Mouse (Mus musculus) thymus, postnatal 4 days (tissue): ENCODE data around the gene Fbln1.
"Not testable (repeated sequence)": the region's sequence is repeated elsewhere in the genome, so short reads cannot be mapped to it uniquely, and the experiment has no call there.

Experiments
- DNase-seq: peaks from one replicate; pipeline ENCODE4 v3.0.0; 2021

Fbln1 gene

GRCm38 (mm10) chr15:85298167-85298781 is 92.5 kb downstream of the Fbln1 start:
- no peak for DNase-seq

GRCm38 (mm10) chr15:85298946-85299345 is 93.2 kb downstream of the Fbln1 start:
- DNase-seq, result no peak

DNA sequence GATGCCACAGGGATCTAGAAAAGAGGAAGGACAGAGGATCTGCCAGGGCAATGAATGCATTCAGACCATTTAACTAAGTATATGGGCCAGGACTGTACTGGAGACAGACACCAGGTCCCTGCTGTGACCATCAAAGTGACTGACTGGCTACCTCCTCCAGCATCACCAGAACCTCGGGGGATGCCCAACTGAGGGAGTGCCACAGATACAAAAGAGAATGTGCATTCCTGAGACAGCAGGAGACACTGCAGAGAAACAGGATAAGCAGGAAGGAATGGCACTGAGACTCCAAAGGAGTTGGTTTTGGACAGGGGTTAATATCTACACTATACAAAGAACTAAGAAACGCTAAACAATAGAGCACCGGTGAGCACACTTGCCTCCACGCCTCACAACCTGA is 97.5 kb downstream of the Fbln1 start:
- DNase-seq, result no peak

GRCm38 (mm10) chr15:85303976-85304375 is 98.2 kb downstream of the Fbln1 start:
- no peak for DNase-seq

DNA sequence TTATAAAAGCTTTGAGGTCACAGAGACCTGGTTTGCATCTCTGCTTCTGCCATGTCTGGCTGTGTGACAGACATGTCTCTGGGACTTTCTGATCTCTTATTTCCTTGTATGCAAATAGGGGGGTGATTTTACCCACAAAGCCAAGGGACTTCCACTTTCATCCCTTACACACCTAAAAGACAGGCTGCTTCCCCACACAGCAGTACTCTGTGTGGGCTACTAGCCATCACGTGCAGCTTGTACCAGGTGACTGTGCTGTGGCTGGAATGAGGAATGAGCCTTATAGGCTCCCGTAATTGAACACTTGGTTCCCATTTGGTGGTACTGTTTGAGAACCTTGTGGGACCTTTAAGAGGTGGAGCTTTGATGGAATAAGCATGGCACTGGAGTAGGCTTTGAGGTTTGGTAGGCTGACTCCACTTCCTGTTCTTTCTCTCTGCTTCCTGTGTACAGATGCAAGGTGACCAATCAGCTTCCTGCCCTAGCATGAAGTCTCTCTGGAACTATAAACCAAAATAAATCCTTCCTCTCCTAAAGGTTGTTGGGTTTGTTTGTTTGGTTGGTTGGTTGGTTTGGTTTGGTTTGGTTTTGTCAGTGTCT is 101.4 kb downstream of the Fbln1 start:
- no peak for DNase-seq

- no peak for DNase-seq
These were observed 105.4 kb downstream of the Fbln1 start for GRCm38 (mm10) chr15:85311058-85311657.

DNA sequence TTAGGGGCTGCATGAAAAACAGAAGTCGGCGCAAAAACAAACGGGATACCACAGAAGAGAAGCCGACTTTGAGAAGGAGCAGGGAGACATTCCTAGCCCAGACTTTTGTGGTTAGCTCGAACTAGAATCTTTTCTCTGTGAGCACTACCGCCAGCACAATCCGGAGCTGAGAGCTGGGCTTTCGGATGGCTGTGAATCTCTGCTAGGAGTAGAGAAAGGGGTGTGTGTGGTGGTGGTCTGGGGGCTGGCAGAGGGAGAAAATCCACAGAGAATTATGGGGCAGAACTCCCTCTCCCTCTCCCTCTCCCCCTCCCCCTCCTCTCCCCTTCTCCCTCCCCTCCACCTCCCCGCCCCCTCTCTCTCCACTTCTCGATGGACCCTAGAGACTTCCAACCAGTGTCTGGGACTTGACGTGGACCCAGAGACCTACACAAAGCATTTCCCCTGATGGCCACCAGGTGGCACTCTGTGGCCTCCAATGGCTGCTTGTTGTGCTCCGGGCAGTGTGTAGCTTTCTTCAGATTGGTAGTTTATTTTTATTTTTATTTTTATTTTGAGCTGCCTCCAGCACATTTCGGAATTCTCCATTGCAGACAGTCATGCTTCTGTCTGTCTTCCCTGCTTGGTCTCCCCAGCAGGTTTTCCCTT is 109.8 kb downstream of the Fbln1 start:
- DNase-seq, result peak; percentile 81

DNA sequence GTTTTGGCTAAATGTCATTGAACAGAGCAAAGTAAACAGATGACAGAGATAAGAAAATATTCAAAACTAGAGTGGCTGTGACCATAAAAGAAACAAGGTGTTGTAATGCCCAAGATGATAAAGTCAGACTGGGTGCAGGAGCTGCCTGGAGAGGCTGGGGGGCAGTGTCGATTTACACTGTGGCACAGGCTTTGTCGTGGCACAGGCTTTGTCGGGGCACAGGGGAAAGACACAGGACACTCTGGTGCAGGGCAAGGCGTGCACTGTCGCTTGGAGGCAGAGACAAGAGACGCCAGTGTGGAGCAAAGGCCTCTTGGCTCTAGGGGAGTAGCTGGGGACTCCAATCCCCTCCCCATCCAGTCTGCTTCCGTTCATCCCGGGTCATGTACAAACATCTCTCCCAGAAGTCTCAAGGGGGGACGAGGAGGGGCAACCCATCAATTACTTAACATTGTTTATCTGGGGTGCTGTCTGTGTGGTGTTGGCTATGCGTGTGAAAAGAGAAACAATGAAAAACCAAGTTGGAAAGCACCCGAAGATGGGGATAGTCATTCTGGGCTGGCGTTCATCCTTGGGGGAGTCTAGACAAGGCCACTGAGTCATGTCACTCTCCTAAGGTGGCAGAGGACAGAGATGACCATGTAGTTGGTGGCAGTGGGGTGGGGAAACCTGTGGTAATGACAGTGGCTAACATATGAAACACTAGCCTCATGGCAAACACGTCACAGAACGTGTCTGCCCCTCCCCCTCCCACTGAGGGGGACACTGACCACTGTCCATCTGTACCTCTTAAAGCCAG is 110.8 kb downstream of the Fbln1 start:
- DNase-seq, result no peak

- no peak for DNase-seq
These were observed 114.3 kb downstream of the Fbln1 start for GRCm38 (mm10) chr15:85319924-85320668.

DNA sequence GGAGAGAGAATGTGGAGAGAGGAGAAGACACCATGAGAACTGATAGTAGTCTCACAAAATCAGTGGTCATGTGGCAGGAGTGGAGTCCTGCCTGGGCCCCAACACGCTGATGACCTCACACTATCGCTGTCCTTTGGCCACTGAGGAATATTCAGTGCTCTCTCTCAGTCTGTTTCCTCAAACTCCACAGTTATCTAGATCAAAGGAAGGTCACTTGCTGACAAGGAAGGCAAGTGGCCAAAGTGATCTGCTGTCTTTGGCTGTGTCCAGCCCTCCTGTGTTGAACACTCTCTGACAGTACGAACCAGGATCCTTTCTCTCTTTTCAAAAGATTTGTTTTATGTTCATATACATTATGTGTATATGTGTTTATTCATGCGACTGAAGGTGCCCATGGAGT is 117.5 kb downstream of the Fbln1 start:
- DNase-seq, result no peak

DNA sequence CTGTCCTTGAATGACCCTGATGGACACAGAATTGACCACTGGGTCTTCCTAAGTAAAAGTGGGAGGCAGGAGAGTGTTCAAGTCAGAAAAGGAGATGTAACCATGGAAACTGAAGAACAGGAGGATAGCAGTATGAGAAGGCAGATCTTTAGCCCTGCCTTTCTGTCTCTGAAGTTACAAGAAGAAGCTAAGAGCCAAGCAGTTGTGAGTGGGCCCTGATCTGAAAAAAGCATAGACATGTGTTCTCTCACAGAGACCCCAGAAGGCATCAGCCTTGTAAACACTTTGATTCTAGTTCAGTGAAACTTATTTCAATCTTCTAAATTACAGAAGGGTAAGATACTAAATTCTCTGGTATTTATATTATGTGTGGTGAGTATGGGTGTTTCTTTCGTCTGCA is 118.7 kb downstream of the Fbln1 start:
- no peak for DNase-seq

DNA sequence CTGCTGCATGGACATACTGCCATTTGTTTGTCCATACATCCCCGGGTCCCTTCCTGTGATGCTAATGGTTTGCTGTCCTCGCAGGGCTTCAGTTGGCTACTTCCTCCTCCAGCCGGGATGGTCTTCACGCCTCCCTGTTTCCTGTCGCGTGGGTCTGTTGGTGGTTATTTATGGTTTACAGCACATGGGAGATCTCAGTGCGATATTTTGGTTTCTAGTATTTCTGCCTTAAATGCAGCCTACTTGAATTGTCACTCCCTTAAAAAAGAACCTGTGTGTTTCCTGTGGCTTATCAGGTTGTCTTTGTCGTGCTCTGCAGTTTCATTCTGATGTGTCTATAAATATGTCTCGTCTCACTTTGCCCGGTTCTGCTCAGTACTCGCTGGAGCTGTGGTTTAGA is 122.1 kb downstream of the Fbln1 start:
- no peak for DNase-seq

GRCm38 (mm10) chr15:85328455-85328854 is 122.7 kb downstream of the Fbln1 start:
- peak; percentile 65 for DNase-seq

DNA sequence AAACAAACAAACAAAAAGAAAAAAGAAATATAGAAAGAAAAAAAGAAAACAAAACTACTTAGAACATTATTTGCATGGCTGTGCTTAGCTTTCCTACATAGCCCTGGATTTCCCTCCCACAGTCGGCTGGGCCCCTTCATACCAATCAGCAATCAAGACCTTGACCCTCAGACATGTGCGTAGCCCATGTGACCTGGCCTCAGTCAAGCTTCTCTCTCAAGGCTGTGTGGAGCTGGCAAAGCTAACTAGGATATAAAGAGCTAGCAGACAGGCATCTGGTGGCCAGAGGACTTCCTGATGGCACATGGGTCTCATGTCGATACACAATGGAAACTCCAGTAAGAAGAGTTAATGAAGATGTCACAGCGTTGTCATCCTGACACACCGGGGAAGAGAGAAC is 123.3 kb downstream of the Fbln1 start:
- DNase-seq, result no peak

GRCm38 (mm10) chr15:85330024-85330423 is 124.3 kb downstream of the Fbln1 start:
- no peak for DNase-seq

GRCm38 (mm10) chr15:85333511-85333910 is 127.8 kb downstream of the Fbln1 start:
- DNase-seq, result not testable (repeated sequence)

DNA sequence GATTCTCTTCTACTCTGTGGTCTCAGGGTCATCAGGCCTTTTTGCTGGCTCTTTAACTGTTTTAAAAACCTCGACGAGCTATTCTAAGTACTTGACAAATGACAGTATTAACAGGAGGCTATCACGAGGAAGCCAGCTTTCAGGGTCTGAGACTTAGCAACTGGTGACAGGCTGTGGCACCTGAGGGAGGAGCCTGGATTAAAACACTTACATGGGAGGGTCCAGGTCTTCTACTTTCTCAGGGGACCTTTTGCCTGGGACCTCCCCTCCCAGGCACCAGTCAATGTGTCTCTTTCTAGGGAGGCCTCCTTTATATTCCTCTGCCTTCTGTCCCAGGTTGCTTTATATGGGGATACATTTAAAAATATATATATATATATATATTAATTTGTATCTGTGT is 128.5 kb downstream of the Fbln1 start:
- no peak for DNase-seq

DNA sequence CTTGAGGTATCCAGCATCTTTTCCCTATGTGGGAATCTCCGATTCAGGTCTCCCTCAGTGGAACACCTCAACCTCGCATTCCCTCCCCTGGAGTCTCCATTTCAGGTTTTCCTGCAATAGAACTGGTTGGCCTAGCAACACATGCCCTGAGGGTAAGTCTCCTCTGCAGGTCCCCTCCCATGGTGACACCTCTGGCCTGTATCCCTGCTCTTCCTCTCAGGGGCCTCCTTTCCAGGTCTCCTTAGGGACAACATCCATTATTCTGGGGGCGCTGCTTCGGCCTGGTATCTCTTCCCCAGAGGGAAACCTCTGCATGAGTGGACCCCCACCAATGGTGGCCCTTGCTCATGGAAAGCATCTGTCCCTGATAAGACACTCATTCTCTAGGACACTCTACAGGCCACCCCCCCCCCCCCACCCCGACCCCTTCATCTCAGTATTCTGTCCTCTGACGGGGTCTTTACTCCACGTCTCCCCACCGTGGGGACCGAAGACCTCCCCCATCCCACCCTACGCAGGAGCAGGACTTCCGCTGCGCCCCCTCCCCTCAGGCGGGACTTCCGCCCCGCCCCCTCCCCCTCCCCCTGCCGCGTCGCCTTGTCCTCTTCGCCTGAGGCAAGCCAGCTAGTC is 130.0 kb downstream of the Fbln1 start, which contains the start of gene Atxn10:
TSS of gene Atxn10 (plus strand) at position 575 of the 630 bp plus-strand sequence.
- DNase-seq, result no peak
